Mouse (Mus musculus) heart, adult 2 months (tissue): ENCODE measurements around the gene L3mbtl4.

Source experiments
- CTCF ChIP-seq: fragments of 200-600 bp; IDR thresholded peaks from 2 replicates; pipeline ENCODE4 v1.8.1; 2022; ENCODE audit warnings: antibody characterized with exemption, mild to moderate bottlenecking, moderate library complexity
- EP300 ChIP-seq: fragments of 200-500 bp; IDR thresholded peaks from 2 replicates; pipeline ENCODE4 v1.6.1; 2011; ENCODE audit warnings: low read depth, low read length, control low read depth; ENCODE audit not compliant: insufficient read depth
- POLR2A ChIP-seq: fragments of 200-500 bp; IDR thresholded peaks from 2 replicates; pipeline ENCODE4 v1.6.1; 2011; ENCODE audit warnings: mild to moderate bottlenecking, low read depth, low read length, control low read depth; ENCODE audit not compliant: insufficient read depth

DNA sequence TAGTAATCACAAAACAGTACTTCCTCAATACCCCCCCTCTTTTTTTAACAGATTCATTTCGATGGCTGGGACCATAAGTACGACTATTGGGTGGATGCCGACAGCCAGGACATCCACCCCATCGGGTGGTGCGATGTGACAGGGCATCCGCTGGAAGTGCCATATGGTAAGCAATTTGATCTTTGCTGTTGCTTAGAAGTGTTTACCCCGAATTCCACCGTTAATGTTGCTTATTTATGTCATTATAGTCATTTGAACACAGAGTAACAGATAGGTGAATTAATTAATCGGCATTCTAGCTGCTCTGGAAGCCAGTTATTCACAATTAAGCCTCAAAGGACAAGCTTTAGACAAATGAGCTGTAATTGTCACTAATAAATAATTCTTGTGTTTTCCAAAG, 286.1 kb downstream of the L3mbtl4 start:
- TF ChIP-seq CTCF (no peak), EP300 (no peak), POLR2A (no peak)
